Mouse (Mus musculus) urinary bladder, adult 18-20 months (tissue): Measurements from ENCODE around the gene Ltbp1.
A peak's percentile ranks its signal among the peaks of the same experiment; 100 is the strongest.

Source experiments
- DNase-seq, 2 experiments: peaks; one replicate each; pipeline ENCODE4 v3.0.0; 2022; ENCODE audit warnings: low spot score in 2 of 2, mixed read lengths in 2 of 2

The Ltbp1 gene

DNA sequence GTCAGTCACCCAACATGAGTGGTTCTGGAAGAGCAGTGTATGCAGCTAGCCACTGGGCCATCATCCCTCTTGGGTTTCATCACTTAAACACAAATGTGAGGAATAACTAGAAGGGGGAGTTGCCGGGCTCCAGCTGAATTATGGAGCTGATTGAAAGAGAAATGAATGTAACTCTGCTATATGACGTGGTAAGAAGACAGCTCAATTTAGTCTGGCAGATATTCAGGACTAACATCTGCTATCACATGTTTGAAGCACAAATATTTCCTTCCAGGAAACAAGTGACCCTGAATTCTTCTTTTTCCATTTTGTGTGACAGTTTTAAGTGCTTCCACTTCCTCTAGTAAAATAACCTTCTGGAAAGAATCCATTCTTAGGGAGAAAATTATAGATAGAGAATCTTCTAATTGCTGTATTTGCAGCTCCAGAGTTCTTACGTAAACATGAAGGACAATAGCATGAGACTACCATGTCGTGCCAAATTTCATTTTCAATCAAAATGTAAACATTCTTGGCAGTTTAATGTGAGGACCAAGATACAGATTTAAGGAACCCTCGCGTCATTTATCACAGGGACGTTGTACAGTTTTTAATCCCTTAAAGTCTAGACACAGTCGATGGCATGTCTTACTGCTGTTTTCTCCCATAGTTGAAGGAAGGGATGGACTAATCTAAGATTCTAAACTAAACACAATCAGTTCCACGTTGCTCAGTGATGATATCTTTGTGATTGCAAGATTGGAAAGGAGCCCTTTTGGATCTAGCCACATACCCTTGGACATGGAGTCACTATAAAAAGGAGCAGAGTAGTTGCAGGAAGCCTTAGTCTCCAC, 279.7 kb downstream of the Ltbp1 start:
- DNase-seq, result no peak

- no peak for DNase-seq
Observed at GRCm38 (mm10) chr17:75292986-75293385, 287.6 kb downstream of the Ltbp1 start.

GRCm38 (mm10) chr17:75293725-75294124, 288.4 kb downstream of the Ltbp1 start:
- no peak for DNase-seq

DNA sequence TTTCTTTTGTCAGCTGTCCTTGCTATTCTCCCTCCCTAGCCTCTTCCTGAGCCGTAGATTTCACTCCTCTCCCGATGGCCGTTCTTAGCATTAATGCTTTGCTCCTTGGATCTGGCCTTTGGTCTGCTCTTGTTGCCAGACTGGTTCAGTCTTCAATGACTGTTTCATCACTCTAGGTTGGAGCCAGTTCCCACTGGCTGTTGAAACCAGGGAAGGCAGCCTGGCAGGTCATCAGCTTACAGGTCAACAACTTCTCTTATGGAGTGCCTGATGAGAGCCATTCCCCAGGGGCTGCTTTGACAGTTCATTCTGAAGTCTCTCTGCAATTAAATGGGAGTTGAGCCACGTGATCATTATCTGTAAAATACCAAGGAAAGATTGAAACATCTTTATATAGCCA, 295.5 kb downstream of the Ltbp1 start:
- no peak for DNase-seq

DNA sequence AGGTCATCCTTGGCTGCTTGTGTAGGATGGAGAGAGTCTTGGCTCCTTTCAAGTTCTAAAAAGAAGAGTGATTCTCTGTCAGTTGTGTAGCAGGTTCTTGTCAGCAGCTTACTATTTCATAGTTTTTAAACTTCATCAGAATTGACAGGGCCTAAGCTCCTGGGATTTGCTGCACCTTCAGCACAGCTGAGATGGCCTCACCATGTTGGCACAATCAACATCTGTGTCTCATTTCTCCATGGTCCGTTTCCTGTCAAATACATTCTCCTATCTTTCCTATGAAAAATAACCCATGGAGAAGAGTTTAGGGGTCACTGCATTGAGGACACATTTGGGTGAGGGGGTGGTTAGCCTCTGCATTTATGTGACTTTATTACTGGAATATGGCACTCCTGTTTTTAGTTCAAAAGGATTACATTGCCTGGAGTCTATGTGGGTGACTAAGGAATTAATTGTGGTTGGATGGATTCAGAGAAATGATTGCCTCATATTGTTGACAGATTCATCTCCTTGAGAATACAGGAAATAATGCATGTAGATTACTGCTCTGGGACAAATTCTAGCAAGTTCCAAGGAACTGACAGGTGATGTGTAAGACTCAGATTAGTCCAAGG, 299.5 kb downstream of the Ltbp1 start:
- no peak for DNase-seq

GRCm38 (mm10) chr17:75305714-75306113, 300.3 kb downstream of the Ltbp1 start:
- no peak for DNase-seq

DNA sequence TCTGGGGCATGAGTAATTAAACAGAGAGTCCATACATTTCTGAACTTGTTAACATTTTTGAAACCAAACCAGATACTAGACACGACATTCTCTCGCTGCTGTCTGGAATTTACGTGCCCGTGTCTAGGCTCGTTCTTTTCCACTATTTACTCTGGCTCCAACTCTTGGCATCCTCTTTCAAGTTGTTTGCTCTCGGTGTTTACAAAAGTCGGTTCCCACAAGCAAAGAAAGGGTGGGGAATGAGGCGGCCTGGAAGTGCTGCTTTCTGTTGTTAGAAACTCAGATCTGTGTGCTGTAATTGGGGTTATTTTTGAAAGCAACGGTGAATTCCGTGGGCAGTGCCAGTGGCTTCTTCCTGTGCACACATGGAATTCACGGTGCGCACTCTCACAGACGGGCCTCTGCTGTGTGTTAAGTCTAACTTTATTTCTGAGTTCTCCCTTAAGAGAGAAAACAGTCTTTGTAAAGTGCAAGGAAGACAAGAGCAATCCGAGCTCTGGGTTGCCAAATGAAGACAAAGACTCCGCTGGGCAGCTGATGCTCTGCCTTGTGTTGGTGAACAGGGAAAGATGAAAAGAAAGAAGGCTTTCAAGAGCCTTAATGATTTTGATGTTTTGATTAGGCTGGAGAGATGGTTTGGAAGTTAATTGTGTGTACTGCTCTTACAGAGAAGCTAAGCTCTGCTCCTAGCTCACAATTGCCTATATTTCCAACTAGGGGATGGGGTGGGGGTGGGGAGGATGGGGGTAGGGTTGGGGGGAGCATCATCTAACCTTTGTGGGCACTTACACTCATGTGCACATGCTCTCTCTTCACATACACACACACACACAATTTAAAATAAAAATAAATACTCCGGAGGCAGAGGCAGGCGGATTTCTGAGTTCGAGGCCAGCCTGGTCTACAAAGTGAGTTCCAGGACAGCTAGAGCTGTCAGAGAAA, 302.0 kb downstream of the Ltbp1 start:
- DNase-seq, result peak in 1 of 2 experiments; percentile 20

GRCm38 (mm10) chr17:75317106-75317505, 311.7 kb downstream of the Ltbp1 start:
- no peak for DNase-seq

GRCm38 (mm10) chr17:75323229-75323628, 317.9 kb downstream of the Ltbp1 start:
- DNase-seq, result no peak

DNA sequence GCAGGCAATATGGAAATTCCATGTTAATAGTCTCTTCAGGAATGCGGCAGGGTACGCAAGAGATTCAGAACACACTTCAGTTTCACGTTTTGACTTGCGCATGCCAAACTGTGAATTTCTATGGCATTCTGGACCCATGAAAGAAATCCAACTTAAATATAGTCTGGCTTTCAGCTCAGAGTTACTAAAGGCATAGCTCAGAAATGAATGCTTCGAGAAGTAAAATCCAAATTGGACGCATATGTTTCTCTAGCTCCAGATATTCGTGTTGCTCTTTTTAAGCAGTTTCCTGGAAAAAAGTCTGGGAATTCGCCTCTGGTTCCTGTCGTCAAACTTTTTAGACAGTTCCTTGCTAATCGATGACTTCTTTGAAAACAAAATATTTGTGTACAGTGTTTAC, 318.4 kb downstream of the Ltbp1 start:
- DNase-seq, result no peak

- no peak for DNase-seq
Observed at GRCm38 (mm10) chr17:75328102-75328639, 322.8 kb downstream of the Ltbp1 start.

- no peak for DNase-seq
Observed at GRCm38 (mm10) chr17:75330366-75330765, 325.0 kb downstream of the Ltbp1 start.

- DNase-seq, result no peak
Observed at GRCm38 (mm10) chr17:75331421-75331951, 326.1 kb downstream of the Ltbp1 start.

- DNase-seq, result no peak
Observed at GRCm38 (mm10) chr17:75332289-75332688, 326.9 kb downstream of the Ltbp1 start.

DNA sequence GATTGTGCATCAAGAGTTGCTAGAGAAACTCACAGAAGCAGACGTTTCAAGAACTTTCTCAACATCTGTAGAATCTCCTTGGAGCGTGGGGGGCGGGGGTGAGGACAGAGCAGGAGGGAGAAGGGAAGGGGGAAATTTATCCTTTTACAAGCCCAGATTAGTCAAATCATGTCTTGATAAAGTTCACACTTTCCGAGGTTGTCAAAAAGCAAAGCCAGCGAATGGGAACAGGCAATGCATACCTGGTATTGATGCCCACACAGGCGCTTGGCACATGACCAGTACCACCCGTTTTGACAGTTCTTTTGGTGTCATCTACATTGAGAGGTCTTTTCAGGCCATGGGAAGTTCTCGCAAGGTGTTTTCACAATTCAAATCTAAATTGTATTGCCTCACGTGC, 327.6 kb downstream of the Ltbp1 start:
- DNase-seq, result no peak

GRCm38 (mm10) chr17:75333759-75334158, 328.4 kb downstream of the Ltbp1 start:
- DNase-seq, result no peak

- DNase-seq, result no peak
Observed at GRCm38 (mm10) chr17:75335649-75336048, 330.3 kb downstream of the Ltbp1 start.

GRCm38 (mm10) chr17:75341227-75341626, 335.9 kb downstream of the Ltbp1 start:
- no peak for DNase-seq

- DNase-seq, result peak in 1 of 2 experiments; percentile 6
Observed at GRCm38 (mm10) chr17:75345116-75345515, 339.7 kb downstream of the Ltbp1 start.

DNA sequence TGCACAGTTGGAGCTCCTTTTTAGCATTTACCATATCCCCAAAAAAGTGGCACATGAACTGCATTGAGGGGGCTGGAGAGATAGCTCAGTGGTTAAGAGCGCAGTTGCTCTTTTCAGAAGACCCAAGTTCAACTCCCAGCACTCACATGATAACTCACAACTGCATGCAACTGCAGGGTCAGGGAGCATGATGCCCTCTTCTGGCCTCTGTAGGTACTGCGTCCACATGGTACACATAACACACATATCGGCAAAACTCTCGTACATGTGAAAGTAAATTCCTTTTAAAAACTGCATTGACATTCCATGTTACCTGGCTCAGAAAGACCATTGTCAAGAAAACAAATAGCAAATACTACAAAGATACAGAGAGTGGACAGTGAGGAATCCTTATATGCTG, 342.0 kb downstream of the Ltbp1 start:
- no peak for DNase-seq

- DNase-seq, result peak in 1 of 2 experiments; percentile 1
Observed at GRCm38 (mm10) chr17:75349109-75349508, 343.7 kb downstream of the Ltbp1 start.

DNA sequence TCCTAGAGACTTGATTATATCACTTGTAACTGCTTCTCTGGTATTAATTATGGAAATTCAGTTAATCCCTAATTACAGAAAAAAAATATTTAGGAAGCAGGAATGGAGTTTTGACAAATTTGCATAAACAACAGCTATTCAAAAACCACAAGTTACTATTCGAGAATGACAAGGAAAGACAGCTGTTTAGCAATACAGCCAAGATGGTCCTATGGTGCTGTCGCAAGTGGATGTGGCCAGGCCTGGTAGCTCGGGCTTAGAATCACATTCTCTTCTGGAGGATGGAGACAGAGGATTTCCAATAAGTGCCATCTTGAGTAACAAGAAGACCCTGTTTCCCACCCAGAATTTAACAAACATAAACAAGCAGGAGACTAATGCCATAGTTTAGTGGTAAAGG, 344.2 kb downstream of the Ltbp1 start:
- no peak for DNase-seq
